Mouse (Mus musculus) layer of hippocampus, postnatal 25 days (tissue): Measurements from ENCODE around the gene Mybpc2. TPM values are rescaled to one million over a fixed set of nuclear protein-coding genes. Genes with fewer than 3 reads are reported as not detected.

Source experiments
- DNase-seq, 2 experiments: peaks; one replicate each; pipeline ENCODE4 v3.0.0; 2022; ENCODE audit warnings: mixed read lengths in 2 of 2, low spot score in 1 of 2; ENCODE audit errors: extremely low spot score in 1 of 2
- total RNA-seq, 2 experiments: library from RNA; stranded (reverse); gene quantifications; 2 replicates each; pipeline ENCODE4 v1.2.3; 2021

The Mybpc2 gene
- total RNA-seq, 2 experiments from 2014 or later = not detected

- peak; percentile 61 to 88 for DNase-seq
Measured at GRCm38 (mm10) chr7:44527483-44528398, 3.3 kb upstream of the Mybpc2 start.

GRCm38 (mm10) chr7:44526414-44527154, 2.1 kb upstream of the Mybpc2 start:
- DNase-seq = no peak

GRCm38 (mm10) chr7:44525126-44525832, 823 bp upstream of the Mybpc2 start:
- DNase-seq = peak in 1 of 2 experiments; percentile 49

- no peak for DNase-seq
Measured at GRCm38 (mm10) chr7:44523056-44523455, 1.4 kb downstream of the Mybpc2 start.

GRCm38 (mm10) chr7:44521710-44522109, 2.7 kb downstream of the Mybpc2 start:
- DNase-seq = peak in 1 of 2 experiments; percentile 59

GRCm38 (mm10) chr7:44520990-44521389, 3.5 kb downstream of the Mybpc2 start:
- no peak for DNase-seq

GRCm38 (mm10) chr7:44519240-44519913, 5.1 kb downstream of the Mybpc2 start:
- DNase-seq = no peak

GRCm38 (mm10) chr7:44507491-44507890, 17.0 kb downstream of the Mybpc2 start:
- DNase-seq = no peak

GRCm38 (mm10) chr7:44501563-44502115, 22.8 kb downstream of the Mybpc2 start:
- peak; percentile 73 to 91 for DNase-seq

- DNase-seq = no peak
Measured at GRCm38 (mm10) chr7:44500046-44500445, 24.4 kb downstream of the Mybpc2 start.

- DNase-seq = no peak
Measured at GRCm38 (mm10) chr7:44498922-44499321, 25.5 kb downstream of the Mybpc2 start.

GRCm38 (mm10) chr7:44497361-44498055, 26.9 kb downstream of the Mybpc2 start:
- no peak for DNase-seq

- no peak for DNase-seq
Measured at GRCm38 (mm10) chr7:44496771-44497109, 27.7 kb downstream of the Mybpc2 start.

GRCm38 (mm10) chr7:44495992-44496770, 28.3 kb downstream of the Mybpc2 start, which contains the start of the genes Emc10 and Fam71e1:
TSS of gene Emc10 (minus strand) at chr7:44496529.
TSS of gene Fam71e1 (plus strand) at chr7:44496581.
- DNase-seq = peak; percentile 96 to 98

- DNase-seq = no peak
Measured at GRCm38 (mm10) chr7:44495086-44495485, 29.4 kb downstream of the Mybpc2 start.

GRCm38 (mm10) chr7:44494681-44495080, 29.8 kb downstream of the Mybpc2 start:
- DNase-seq = no peak

GRCm38 (mm10) chr7:44492166-44492826, 32.2 kb downstream of the Mybpc2 start:
- DNase-seq = no peak

GRCm38 (mm10) chr7:44491391-44491790, 33.1 kb downstream of the Mybpc2 start:
- no peak for DNase-seq
